Comparison of ENCODE assay signal across 8 mouse cellular contexts in the genomic region with DNA sequence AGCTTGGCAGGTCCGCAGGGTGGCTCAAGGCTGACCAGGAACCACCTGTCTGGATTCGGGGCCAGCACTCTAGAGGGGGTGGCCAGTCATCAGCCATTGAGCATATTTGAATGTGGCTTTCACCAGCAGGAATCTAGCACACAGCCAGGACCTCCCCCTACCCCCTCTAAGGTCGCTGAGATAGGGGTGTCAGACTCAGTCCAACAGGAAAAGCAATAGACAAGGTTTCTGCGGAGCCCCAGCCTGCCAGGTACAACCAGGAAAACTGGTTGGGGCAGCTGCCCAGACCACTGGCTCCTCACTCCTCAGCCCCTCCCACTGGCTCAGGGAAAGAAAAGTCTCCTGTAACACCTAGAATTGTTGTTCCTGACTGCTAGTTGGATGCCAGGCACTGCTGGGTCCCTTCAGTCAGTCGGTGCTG. TPM values are rescaled to one million over a fixed set of nuclear protein-coding genes. Genes with fewer than 3 reads are reported as not detected.
DNase-seq lines count a peak whose midpoint lies in the region; ATAC-seq lines count a peak whose summit lies in the region.

No protein-coding gene starts in this region.

- H3K4me3 ChIP-seq in embryonic facial prominence, embryonic 14.5 days (ENCODE audit: low read depth, low read length) = no peak overlapping the region
- peak overlapping the region; percentile 37 for H3K4me3 ChIP-seq in kidney, embryonic 15.5 days (replicated peaks)

- 0 out of 2 replicates have a peak, but pooled peaks cover 5% of the 10 kb centered on the region for H3K36me3 ChIP-seq in embryonic facial prominence, embryonic 14.5 days (ENCODE audit: control insufficient read depth, insufficient read depth, low read length)
- H3K36me3 ChIP-seq in kidney, embryonic 15.5 days = no peaks in the 10 kb centered on the region

- peaks cover 17% of the 10 kb centered on the region for H3K4me1 ChIP-seq in embryonic facial prominence, embryonic 14.5 days (ENCODE audit: control insufficient read depth, insufficient read depth, low read length)
- peaks cover 47% of the 10 kb centered on the region for H3K4me1 ChIP-seq in kidney, embryonic 15.5 days

- H3K9ac ChIP-seq in embryonic facial prominence, embryonic 14.5 days (ENCODE audit: low read depth, low read length) = peak overlapping the region; percentile 22
- H3K9ac ChIP-seq in kidney, embryonic 15.5 days = peak overlapping the region; percentile 25; the same call in 1 of the 2 replicates

- H3K27me3 ChIP-seq in embryonic facial prominence, embryonic 14.5 days (replicated peaks; ENCODE audit: control insufficient read depth, insufficient read depth, low read length) = no peaks in the 10 kb centered on the region
- H3K27me3 ChIP-seq in kidney, embryonic 15.5 days = no peaks in the 10 kb centered on the region

- WGBS in embryonic facial prominence, embryonic 14.5 days = 20% methylated on average over 5 of the region's 5 CpGs
- WGBS in kidney, embryonic 15.5 days = 16% methylated on average over 5 of the region's 5 CpGs

- ATAC-seq in embryonic facial prominence, embryonic 14.5 days (ENCODE audit: low read depth) = peak; percentile 72
- ATAC-seq in kidney, embryonic 15.5 days (replicated peaks; ENCODE audit: low FRiP score) = peak; percentile 52

- peak overlapping the region; percentile 68 for H3K27ac ChIP-seq in embryonic facial prominence, embryonic 14.5 days (replicated peaks; ENCODE audit: low read depth, low read length)
- H3K27ac ChIP-seq in kidney, embryonic 15.5 days = peak overlapping the region; percentile 92

- H3K9me3 ChIP-seq in embryonic facial prominence, embryonic 14.5 days (ENCODE audit: control insufficient read depth, low read length) = no peaks in the 10 kb centered on the region
- H3K9me3 ChIP-seq in kidney, embryonic 15.5 days (replicated peaks) = no peaks in the 10 kb centered on the region

- H3K4me2 ChIP-seq in embryonic facial prominence, embryonic 14.5 days (ENCODE audit: low read depth, low read length) = peak overlapping the region; percentile 52
- H3K4me2 ChIP-seq in kidney, embryonic 15.5 days = peak overlapping the region; percentile 61

- DNase-seq in cerebellum, adult 9-10 months = peak; percentile 57
- no peak for DNase-seq in cerebellum, postnatal 4 days (ENCODE audit: low spot score in 2 of 2)
- DNase-seq in embryonic facial prominence, embryonic 14.5 days (ENCODE audit: low spot score) = peak; percentile 82
- DNase-seq in lung, postnatal 25 days (ENCODE audit: low spot score) = peak; percentile 77
- DNase-seq in layer of hippocampus, adult 18-20 months (ENCODE audit: low spot score in 2 of 2) = no peak
- DNase-seq in adrenal gland, adult 8-10 months = no peak
- DNase-seq in frontal cortex, adult 2 months (ENCODE audit: extremely low spot score in 1 of 2, low spot score in 1 of 2) = no peak

RNA-seq across cellular contexts. Expression of gene Ier5l, which starts 10.7 kb away (rescaled TPM):
- polyA plus RNA-seq in embryonic facial prominence, embryonic 14.5 days (2014; fragmentation: Nextera tagmentation; extraction: Ambion mirVana) = 3.4 TPM in 2 replicates
- 3.3 and 3.5 TPM in 2 replicates for polyA plus RNA-seq in kidney, embryonic 15.5 days (2015; fragmentation: Nextera tagmentation; extraction: Ambion mirVana)
- total RNA-seq in layer of hippocampus, adult 18-20 months (2021) = 10 to 100 TPM; 15.2 to 18.0 TPM
- 1 to 10 TPM; 3.8 to 7.7 (median 6.8) TPM for total RNA-seq in adrenal gland, adult 8-10 months (2022)
- polyA plus RNA-seq in frontal cortex, adult 2 months (2012; rRNA removed) = 14.6 and 17.6 TPM in 2 replicates

RNA-seq across cellular contexts. Expression of gene Ptpa, which starts 47.5 kb away (rescaled TPM):
- polyA plus RNA-seq in embryonic facial prominence, embryonic 14.5 days (2014; fragmentation: Nextera tagmentation; extraction: Ambion mirVana) = 70.2 and 77.1 TPM in 2 replicates
- polyA plus RNA-seq in kidney, embryonic 15.5 days (2015; fragmentation: Nextera tagmentation; extraction: Ambion mirVana) = 162 and 175 TPM in 2 replicates
- 100 to 1,000 TPM; 170 to 176 TPM for total RNA-seq in layer of hippocampus, adult 18-20 months (2021)
- 100 to 1,000 TPM; 135 to 153 (median 141) TPM for total RNA-seq in adrenal gland, adult 8-10 months (2022)
- 155 and 161 TPM in 2 replicates for polyA plus RNA-seq in frontal cortex, adult 2 months (2012; rRNA removed)

RNA-seq across cellular contexts. Expression of gene Crat, which starts 47.7 kb away (rescaled TPM):
- 43.5 and 46.9 TPM in 2 replicates for polyA plus RNA-seq in embryonic facial prominence, embryonic 14.5 days (2014; fragmentation: Nextera tagmentation; extraction: Ambion mirVana)
- 27.2 and 30.9 TPM in 2 replicates for polyA plus RNA-seq in kidney, embryonic 15.5 days (2015; fragmentation: Nextera tagmentation; extraction: Ambion mirVana)
- 10 to 100 TPM; 45.9 to 55.6 TPM for total RNA-seq in layer of hippocampus, adult 18-20 months (2021)
- total RNA-seq in adrenal gland, adult 8-10 months (2022) = 100 to 1,000 TPM in 1 of 4 experiments, 10 to 100 TPM in 3; 59.0 to 122 (median 95.3) TPM
- polyA plus RNA-seq in frontal cortex, adult 2 months (2012; rRNA removed) = 46.7 and 53.1 TPM in 2 replicates

Comparison
In these comparisons a context has a peak if more than half of its experiments do, and no peak if none do; other contexts are left out.
1. DNase-seq: peak in cerebellum, adult 9-10 months (single experiment), embryonic facial prominence, embryonic 14.5 days (single experiment) and lung, postnatal 25 days (single experiment); none in cerebellum, postnatal 4 days (0 of 2), layer of hippocampus, adult 18-20 months (0 of 2), adrenal gland, adult 8-10 months (single experiment) and frontal cortex, adult 2 months (0 of 2).